Mouse (Mus musculus) left cerebral cortex, postnatal 25 days (tissue): ENCODE measurements around the gene Auts2. TPM values are rescaled to one million over a fixed set of nuclear protein-coding genes. Genes with fewer than 3 reads are reported as not detected.

ENCODE experiments used
- DNase-seq, 2 experiments: peaks; one replicate each; pipeline ENCODE4 v3.0.0; 2022; ENCODE audit warnings: low spot score in 2 of 2, mixed read lengths in 1 of 2
- intact Hi-C: fragments of 180-260 bp; cut with DNase I; formaldehyde crosslinking; loops from one replicate; pipeline ENCODE4 v1.15.1; 2025
- total RNA-seq, 2 experiments: library from RNA; stranded (reverse); gene quantifications; 2 replicates each; pipeline ENCODE4 v1.2.3; 2021

The Auts2 gene
- total RNA-seq, 2 experiments from 2014 or later: 95.9 to 104 TPM

- intact Hi-C loops: no loop called here
- no peak for DNase-seq
Measured at GRCm38 (mm10) chr5:131517677-131518076, 1025.5 kb downstream of the Auts2 start.

DNA sequence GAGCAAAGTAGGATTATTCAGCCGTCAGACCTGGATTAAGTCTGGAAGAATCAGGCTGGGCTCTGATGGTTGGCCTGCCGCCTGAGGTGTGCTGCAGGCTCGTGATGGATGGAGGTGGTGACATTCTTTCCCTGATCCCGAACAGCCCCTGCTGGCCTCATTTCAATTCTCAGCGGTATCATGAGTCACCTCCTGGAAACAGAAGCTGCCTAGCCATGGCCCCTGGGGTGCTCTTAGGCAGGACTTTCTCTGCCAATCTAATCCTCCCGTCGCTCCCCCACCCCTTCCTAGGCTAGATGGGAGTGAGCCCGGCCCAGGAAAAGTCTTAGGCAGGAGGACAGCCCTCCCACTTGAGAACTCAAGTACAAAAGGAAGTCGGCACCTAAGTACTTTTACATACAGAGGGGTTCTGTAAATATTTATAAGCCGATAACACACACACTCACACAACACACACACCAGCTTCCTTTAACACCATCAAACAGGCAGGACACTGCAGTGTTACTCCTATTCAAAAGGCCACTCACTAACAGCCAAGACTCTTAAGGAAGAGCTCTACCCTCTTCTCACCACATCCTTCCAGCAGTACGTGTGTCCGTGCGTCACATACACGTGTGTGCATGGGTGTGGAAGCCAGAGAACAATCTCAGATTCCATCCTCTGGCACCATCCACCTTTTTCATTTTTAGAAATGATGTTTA lies 1027.3 kb downstream of the Auts2 start:
- DNase-seq: peak in 1 of 2 experiments; percentile 9
- intact Hi-C loops: no loop called here

DNA sequence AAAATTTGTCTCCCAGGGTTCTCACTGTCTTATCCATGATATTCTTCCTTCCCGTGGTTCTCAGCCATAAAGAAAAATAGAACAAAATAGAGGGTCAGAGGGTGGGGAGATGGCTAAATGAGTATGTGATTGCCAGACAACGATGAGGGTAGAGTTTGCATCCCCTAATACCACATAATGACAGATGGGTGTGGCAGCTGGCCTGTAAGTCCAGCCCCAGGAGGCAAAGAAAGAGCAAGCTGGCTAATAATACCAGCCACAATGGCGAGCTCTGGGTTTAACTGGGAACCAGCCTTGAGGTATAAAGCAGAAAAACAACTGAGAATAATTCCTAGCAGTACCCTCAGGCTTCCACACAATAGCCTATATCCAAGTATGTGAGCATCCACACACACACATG lies 1029.4 kb downstream of the Auts2 start:
- no peak for DNase-seq
- intact Hi-C loops: no loop called here

DNA sequence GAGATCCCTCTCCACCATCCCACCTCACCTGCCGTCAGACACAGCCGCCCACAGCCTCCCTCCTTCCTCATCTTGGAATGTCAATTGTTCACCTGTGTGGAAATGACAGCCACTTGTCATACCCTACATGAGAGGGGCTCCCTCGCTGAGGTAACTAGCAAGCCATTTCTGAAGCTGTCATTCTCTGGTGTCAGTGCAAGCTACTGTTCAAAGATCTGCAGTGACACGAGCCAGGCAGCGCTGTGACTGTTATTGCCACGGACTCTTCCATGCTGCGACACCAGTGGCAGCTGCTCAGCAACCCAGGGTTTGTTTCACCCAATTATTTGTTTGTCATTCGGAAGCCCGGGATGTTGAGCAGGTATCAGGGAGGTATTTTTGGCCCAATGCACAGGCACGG lies 1030.5 kb downstream of the Auts2 start:
- intact Hi-C loops: no loop called here
- DNase-seq: no peak

DNA sequence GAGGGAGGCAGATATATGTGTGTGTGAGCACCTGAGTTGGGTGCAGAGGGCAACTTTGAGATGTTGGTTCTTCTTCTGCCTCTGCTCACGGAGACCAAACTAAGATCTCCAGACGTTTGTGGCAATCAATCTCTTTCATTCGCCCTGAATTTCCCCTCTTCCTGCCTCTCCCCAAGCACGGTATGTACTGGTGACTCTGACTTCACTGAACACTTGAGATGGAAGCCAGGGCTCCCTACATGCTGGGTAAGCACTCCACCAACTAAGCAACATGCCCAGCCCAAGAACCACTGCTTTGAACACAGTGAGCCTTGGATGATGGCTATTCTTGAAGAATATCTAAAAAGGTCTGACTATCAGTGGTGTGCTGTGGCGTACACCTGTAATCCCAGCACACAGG lies 1032.5 kb downstream of the Auts2 start:
- DNase-seq: no peak
- intact Hi-C loops: no loop called here

DNA sequence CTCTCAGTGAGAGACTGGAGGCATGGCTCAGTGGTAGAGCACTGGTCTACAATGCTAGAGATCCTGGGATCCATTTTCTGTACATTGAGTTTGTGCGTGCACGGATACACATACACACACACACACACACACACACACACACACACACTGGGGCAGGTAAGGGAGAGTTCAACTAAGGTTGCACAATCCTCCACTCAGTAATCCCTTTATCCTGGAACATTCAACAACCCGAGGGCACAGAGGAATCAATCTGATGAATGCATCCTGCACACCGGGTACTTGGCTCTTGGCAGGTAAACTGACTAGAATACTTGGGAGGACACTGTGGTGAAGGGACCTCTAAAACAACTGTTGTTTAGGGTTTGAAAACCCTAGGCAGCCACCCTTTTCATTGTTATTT lies 1033.8 kb downstream of the Auts2 start:
- intact Hi-C loops: no loop called here
- no peak for DNase-seq

DNA sequence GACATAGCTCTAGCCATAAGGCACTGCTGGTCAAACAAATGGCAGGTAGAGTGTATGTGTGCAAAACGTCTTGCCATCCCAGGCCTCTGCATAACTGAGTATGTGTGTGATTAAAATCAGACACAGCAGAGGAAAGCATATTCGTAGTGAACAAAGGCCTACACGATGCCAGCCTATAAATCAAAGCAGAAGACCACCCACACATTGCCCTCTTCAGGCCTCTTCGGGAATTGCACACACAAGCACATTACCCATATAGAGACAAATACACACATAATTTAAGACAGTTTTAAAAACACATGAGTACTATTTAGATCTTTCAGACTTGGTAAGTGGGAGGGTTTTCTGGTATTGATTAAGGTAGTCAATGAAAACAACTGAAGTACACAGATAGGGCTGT lies 1044.3 kb downstream of the Auts2 start:
- intact Hi-C loops: no loop called here
- no peak for DNase-seq

DNA sequence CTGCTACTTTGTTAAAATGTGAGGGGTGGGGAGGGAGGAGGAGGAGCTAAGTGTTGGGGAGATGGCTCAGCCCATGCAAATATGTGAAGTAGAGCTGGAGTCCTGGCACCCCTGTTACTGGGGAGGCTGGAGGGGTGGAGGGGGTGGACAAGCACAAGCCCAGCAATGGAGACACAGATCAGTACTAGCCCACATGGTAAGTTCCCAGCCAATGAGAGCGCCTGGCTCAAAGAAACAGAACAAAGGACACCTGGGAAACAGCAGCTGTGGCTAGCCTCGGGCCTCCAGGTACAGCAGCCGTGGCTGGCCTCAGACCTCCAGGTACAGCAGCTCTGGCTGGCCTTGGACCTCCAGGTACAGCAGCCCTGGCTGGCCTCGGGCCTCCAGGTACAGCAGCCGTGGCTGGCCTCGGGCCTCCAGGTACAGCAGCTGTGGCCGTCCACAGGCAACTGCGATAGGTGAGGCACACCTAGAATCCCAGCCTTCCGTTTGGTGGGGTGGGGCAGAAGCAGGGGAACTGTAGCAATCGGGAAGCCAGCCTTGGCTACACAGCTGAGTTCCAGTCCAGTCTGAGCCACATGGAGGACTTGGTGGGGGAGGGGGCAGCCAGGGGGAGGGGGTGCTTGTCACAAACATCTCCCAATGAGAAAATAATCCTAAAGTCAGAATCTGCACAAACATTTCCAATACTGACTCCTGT lies 1046.5 kb downstream of the Auts2 start:
- no peak for DNase-seq
- intact Hi-C loops: no loop called here

- no peak for DNase-seq
- intact Hi-C loops: no loop called here
Measured at GRCm38 (mm10) chr5:131494564-131494963, 1048.6 kb downstream of the Auts2 start.

- intact Hi-C loops: no loop called here
- no peak for DNase-seq
Measured at GRCm38 (mm10) chr5:131492535-131492934, 1050.6 kb downstream of the Auts2 start.

DNA sequence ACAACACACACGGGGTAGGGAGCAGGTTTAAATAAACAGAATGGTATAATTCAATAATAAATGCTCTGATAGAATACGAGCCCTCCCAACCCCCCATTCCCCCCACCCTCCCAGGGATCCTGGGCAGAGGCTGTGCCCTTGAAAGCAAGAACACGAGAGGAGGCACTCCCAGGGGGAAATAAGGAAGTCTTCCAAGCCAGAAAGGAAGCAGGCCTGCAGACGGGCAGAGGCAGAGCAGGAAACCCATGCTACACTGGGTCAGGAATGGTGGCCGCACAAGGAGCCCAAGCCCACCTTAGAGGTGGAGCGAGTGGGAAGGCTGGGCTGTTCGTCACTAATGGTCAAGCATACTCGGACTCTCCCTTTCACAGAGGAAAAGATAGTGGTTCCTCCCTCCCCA lies 1051.3 kb downstream of the Auts2 start:
- intact Hi-C loops: no loop called here
- DNase-seq: no peak

- intact Hi-C loops: no loop called here
Measured at GRCm38 (mm10) chr5:131490811-131491210, 1052.3 kb downstream of the Auts2 start.

GRCm38 (mm10) chr5:131489846-131490245 lies 1053.3 kb downstream of the Auts2 start:
- intact Hi-C loops: no loop called here
- no peak for DNase-seq

More at GRCm38 (mm10) chr5:131490811-131491210, 1052.3 kb downstream of the Auts2 start:
- no peak for DNase-seq

- DNase-seq: no peak
- intact Hi-C loops: no loop called here
Measured at GRCm38 (mm10) chr5:131486527-131486926, 1056.6 kb downstream of the Auts2 start.

DNA sequence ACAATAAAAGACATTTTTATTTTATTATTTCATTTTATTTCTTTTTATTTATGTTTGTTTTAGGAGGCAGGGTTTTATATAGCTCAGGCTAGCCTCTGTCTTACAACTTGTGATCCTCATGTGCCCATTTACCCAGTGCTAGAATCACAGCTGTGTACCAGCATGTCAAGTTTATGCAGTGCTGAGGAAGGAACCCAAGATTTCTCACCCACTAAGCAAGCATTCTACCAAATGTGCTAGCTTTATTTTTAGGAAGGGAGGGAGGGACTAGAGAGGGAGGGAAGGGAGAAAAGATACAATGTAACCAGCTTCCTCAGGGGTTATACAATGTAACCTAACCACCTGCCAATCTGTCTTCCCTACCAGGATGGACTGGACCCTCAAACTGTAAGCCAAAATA lies 1067.9 kb downstream of the Auts2 start:
- DNase-seq: peak in 1 of 2 experiments; percentile 19
- intact Hi-C loops: no loop called here

GRCm38 (mm10) chr5:131468609-131469008 lies 1074.5 kb downstream of the Auts2 start:
- intact Hi-C loops: no loop called here
- DNase-seq: no peak

GRCm38 (mm10) chr5:131466131-131466530 lies 1077.0 kb downstream of the Auts2 start:
- intact Hi-C loops: no loop called here
- DNase-seq: no peak

DNA sequence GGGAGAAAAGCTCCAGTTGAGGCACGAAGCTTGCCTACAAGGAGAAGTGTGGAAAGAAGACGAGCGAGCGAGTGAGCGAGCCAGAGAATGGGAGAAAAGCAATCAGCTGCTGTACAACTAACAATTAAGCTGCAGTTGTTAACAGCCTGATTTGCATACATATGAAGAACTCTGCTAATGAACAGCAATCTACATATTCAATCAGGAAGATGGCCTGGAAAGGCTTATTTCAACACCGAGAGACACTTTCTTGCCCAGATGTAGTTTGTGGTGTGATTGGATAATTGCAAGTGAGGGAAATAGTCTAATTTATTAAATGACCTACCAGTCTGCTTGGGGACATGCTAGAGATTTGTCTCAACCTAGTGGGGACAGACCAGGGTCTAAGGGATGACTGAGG lies 1079.7 kb downstream of the Auts2 start:
- DNase-seq: no peak
- intact Hi-C loops: no loop called here

- DNase-seq: no peak
- intact Hi-C loops: no loop called here
Measured at GRCm38 (mm10) chr5:131459951-131460350, 1083.2 kb downstream of the Auts2 start.

DNA sequence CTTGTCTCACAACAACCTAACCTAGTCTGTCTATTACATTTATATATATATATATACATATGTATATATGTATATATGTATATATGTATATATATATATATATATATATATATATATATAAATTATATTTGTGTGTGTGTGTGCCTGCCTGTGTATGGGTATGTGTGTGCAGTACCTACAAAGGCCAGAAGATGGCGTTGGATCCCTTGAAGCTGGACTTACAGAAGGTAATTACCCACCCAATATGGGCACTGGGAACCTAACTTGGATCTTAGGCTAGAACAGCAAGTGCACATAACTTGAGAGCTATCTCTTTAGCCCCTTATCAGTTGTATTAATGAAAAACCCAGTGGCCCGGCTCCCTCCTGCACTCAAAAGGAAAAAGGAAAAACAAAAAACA lies 1083.6 kb downstream of the Auts2 start:
- no peak for DNase-seq
- intact Hi-C loops: no loop called here

DNA sequence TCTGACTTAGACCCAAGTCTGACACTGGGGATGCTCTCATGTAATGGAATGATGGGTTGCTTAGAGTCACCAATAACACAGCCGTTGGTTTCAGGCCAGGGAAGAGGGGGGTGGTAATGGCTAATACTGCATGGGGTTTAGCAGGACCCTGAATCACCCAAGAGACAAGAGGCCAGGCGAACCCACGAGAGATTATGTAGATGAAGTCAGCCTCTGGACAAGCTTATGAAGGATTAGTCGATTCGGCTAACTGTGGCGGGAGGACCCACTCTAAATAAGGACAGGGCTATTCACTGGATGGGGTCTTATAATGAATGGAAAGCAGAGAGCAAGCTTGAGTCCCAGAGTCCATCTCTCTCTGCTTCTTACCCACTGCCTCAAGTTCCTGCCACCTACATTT lies 1084.4 kb downstream of the Auts2 start:
- DNase-seq: no peak
- intact Hi-C loops: no loop called here
